Mouse (Mus musculus) liver (tissue): Measurements from ENCODE around the gene Prlhr.
A peak's percentile ranks its signal among the peaks of the same experiment; 100 is the strongest.

Source experiments
- DNase-seq: peaks from one replicate; pipeline ENCODE4 v3.0.0-alpha.2; 2020; ENCODE audit warnings: mixed read lengths

Gene Prlhr

GRCm38 (mm10) chr19:60468254-60468762 lies at the start of gene Prlhr:
TSS of gene Prlhr (minus strand) at chr19:60468304.
- DNase-seq: no peak

GRCm38 (mm10) chr19:60515064-60515463 lies 47.0 kb upstream of the Prlhr start:
- no peak for DNase-seq

- no peak for DNase-seq
Observed at GRCm38 (mm10) chr19:60513431-60513830, 45.3 kb upstream of the Prlhr start.

- no peak for DNase-seq
Observed at GRCm38 (mm10) chr19:60500209-60500608, 32.1 kb upstream of the Prlhr start.

GRCm38 (mm10) chr19:60497171-60497570 lies 29.1 kb upstream of the Prlhr start:
- no peak for DNase-seq

GRCm38 (mm10) chr19:60495772-60496171 lies 27.7 kb upstream of the Prlhr start:
- DNase-seq: no peak

- DNase-seq: no peak
Observed at GRCm38 (mm10) chr19:60489566-60489965, 21.5 kb upstream of the Prlhr start.

- DNase-seq: no peak
Observed at GRCm38 (mm10) chr19:60485261-60485660, 17.2 kb upstream of the Prlhr start.

GRCm38 (mm10) chr19:60478859-60479258 lies 10.8 kb upstream of the Prlhr start:
- DNase-seq: no peak

- DNase-seq: no peak
Observed at GRCm38 (mm10) chr19:60477788-60478187, 9.7 kb upstream of the Prlhr start.

- peak; percentile 33 for DNase-seq
Observed at GRCm38 (mm10) chr19:60468846-60469245, 742 bp upstream of the Prlhr start.

GRCm38 (mm10) chr19:60467588-60468007 lies 506 bp downstream of the Prlhr start:
- DNase-seq: no peak

GRCm38 (mm10) chr19:60466953-60467570 lies 1.0 kb downstream of the Prlhr start:
- DNase-seq: peak; percentile 62

GRCm38 (mm10) chr19:60465726-60466125 lies 2.4 kb downstream of the Prlhr start:
- DNase-seq: no peak

GRCm38 (mm10) chr19:60463896-60464295 lies 4.2 kb downstream of the Prlhr start:
- DNase-seq: peak; percentile 8

GRCm38 (mm10) chr19:60463440-60463839 lies 4.7 kb downstream of the Prlhr start:
- DNase-seq: no peak

GRCm38 (mm10) chr19:60461476-60461875 lies 6.6 kb downstream of the Prlhr start:
- no peak for DNase-seq

GRCm38 (mm10) chr19:60459680-60460079 lies 8.4 kb downstream of the Prlhr start:
- no peak for DNase-seq

- no peak for DNase-seq
Observed at GRCm38 (mm10) chr19:60459071-60459470, 9.0 kb downstream of the Prlhr start.

GRCm38 (mm10) chr19:60455791-60456190 lies 12.3 kb downstream of the Prlhr start:
- no peak for DNase-seq

GRCm38 (mm10) chr19:60440531-60440930 lies 27.6 kb downstream of the Prlhr start:
- DNase-seq: no peak

- no peak for DNase-seq
Observed at GRCm38 (mm10) chr19:60440083-60440482, 28.0 kb downstream of the Prlhr start.

GRCm38 (mm10) chr19:60437566-60438241 lies 30.4 kb downstream of the Prlhr start:
- DNase-seq: peak; percentile 32

GRCm38 (mm10) chr19:60432347-60433129 lies 35.6 kb downstream of the Prlhr start:
- DNase-seq: no peak
